Mouse (Mus musculus) regulatory T cell (primary cell): ENCODE results near the gene Gm44502.

ENCODE experiments used
- in situ Hi-C: fragments of 300-600 bp; cut with MboI, MseI; formaldehyde crosslinking; loops from one replicate; pipeline ENCODE4 v1.15.1; 2025; ENCODE audit warnings: high pct_unique_total_duplicates

Gm44502 gene

GRCm38 (mm10) chr15:89429352-89430221, at the start of gene Gm44502, which contains the start of the genes C730034F03Rik and Chkb:
TSS of gene Gm44502 (minus strand) at chr15:89429696.
TSS of gene C730034F03Rik (plus strand) at chr15:89429589.
TSS of gene Chkb (minus strand) at chr15:89429908.
- in situ Hi-C loops, result no loop called here

GRCm38 (mm10) chr15:89478622-89479021, 49.1 kb upstream of the Gm44502 start:
- in situ Hi-C loops, result no loop called here

- in situ Hi-C loops, result no loop called here
Measured at GRCm38 (mm10) chr15:89477806-89478205, 48.3 kb upstream of the Gm44502 start.

- in situ Hi-C loops, result no loop called here
Measured at GRCm38 (mm10) chr15:89477091-89477491, 47.6 kb upstream of the Gm44502 start, which contains the start of gene Arsa. TSS of gene Arsa (minus strand) at chr15:89477425.

GRCm38 (mm10) chr15:89476475-89476815, 46.9 kb upstream of the Gm44502 start:
- in situ Hi-C loops, result no loop called here

GRCm38 (mm10) chr15:89475611-89476474, 46.3 kb upstream of the Gm44502 start:
- in situ Hi-C loops, result no loop called here

- in situ Hi-C loops, result no loop called here
Measured at GRCm38 (mm10) chr15:89475293-89475600, 45.8 kb upstream of the Gm44502 start.

- in situ Hi-C loops, result no loop called here
Measured at GRCm38 (mm10) chr15:89474596-89475292, 45.2 kb upstream of the Gm44502 start.

GRCm38 (mm10) chr15:89473921-89474320, 44.4 kb upstream of the Gm44502 start:
- in situ Hi-C loops, result no loop called here

GRCm38 (mm10) chr15:89473370-89473769, 43.9 kb upstream of the Gm44502 start:
- in situ Hi-C loops, result no loop called here

- in situ Hi-C loops, result no loop called here
Measured at GRCm38 (mm10) chr15:89471476-89471875, 42.0 kb upstream of the Gm44502 start.

GRCm38 (mm10) chr15:89468577-89468976, 39.1 kb upstream of the Gm44502 start:
- in situ Hi-C loops, result no loop called here

- in situ Hi-C loops, result no loop called here
Measured at GRCm38 (mm10) chr15:89465052-89465451, 35.6 kb upstream of the Gm44502 start.

GRCm38 (mm10) chr15:89463334-89464235, 34.1 kb upstream of the Gm44502 start:
- in situ Hi-C loops, result no loop called here

GRCm38 (mm10) chr15:89462176-89462575, 32.7 kb upstream of the Gm44502 start:
- in situ Hi-C loops, result no loop called here

- in situ Hi-C loops, result no loop called here
Measured at GRCm38 (mm10) chr15:89461321-89461720, 31.8 kb upstream of the Gm44502 start.

- in situ Hi-C loops, result no loop called here
Measured at GRCm38 (mm10) chr15:89460298-89460697, 30.8 kb upstream of the Gm44502 start.

GRCm38 (mm10) chr15:89459821-89460220, 30.3 kb upstream of the Gm44502 start:
- in situ Hi-C loops, result no loop called here

GRCm38 (mm10) chr15:89458942-89459341, 29.4 kb upstream of the Gm44502 start:
- in situ Hi-C loops, result no loop called here

- in situ Hi-C loops, result no loop called here
Measured at GRCm38 (mm10) chr15:89455642-89456041, 26.1 kb upstream of the Gm44502 start.

- in situ Hi-C loops, result no loop called here
Measured at GRCm38 (mm10) chr15:89454857-89455256, 25.4 kb upstream of the Gm44502 start.
